Mouse (Mus musculus): ENCODE data around the gene Scgb1b29. TPM values are rescaled to one million over a fixed set of nuclear protein-coding genes. Genes with fewer than 3 reads are reported as not detected.
"Not testable (repeated sequence)": the region's sequence is repeated elsewhere in the genome, so short reads cannot be mapped to it uniquely, and the experiment has no call there.

The Scgb1b29 gene
- not detected for total RNA-seq (2021)
- long read RNA-seq = 0 reads

DNA sequence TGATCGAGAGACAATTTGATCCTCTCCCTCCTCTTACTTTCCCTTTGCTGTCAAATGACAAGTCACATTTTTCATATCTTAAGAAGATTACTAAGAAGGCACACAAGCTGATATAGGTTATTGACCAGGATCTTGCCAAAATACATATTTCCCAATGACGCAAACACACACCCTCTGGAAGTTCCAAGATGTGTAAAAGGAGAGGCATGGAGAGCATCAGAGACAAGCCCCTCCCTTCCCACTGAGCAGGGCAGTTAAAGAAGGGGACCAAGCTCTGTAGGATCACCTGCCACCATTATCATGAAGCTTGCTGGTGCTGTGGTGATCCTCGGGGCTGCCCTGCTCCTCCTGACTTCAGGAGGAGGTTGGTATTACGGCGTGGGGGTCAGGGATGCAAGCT lies at the start of gene Scgb1b29:
Gene Scgb1b29, plus strand, starts transcription at position 301 of the 400 bp plus-strand sequence.
- not testable (repeated sequence) for DNase-seq (ENCODE audit: low spot score in 2 of 2)

DNA sequence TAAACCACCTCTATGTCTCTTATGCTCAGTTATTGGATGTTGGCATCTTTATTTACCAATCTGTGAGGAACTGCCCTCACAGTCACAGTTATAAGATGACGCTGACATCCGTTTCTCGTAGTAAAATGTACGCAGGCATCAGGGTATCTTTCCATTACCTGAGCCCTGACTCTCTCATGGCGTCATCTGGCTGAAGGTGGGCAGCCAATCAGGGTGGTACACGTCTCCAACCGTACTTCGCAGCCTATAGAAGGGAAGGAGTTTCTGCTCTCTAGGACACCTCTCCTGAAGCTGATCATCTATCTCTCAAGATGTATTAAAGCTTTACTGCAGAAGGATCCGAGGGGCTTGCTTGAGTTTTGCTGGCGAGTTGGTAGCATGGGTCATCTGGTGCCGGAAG lies 12.7 kb upstream of the Scgb1b29 start:
- not testable (repeated sequence) for DNase-seq (ENCODE audit: low spot score in 2 of 2)

Other genes starting within 250 kb of the Scgb1b29 start
- not detected for gene Scgb2b11, start 230.4 kb upstream of the Scgb1b29 start, total RNA-seq (2021)
- not detected for gene Scgb1b11, start 218.7 kb upstream of the Scgb1b29 start, total RNA-seq (2021)
- gene Scgb2b12, start 114.3 kb upstream of the Scgb1b29 start, total RNA-seq (2021) = not detected
- not detected for gene Scgb1b12, start 107.4 kb upstream of the Scgb1b29 start, total RNA-seq (2021)

Data from layer of hippocampus, postnatal 10 days (tissue).